Comparison of ENCODE assay signal across 8 mouse cellular contexts in genomic region chr9:114727315-114727714, GRCm38 (mm10). TPM values are rescaled to one million over a fixed set of nuclear protein-coding genes. Genes with fewer than 3 reads are reported as not detected.
DNase-seq lines count a peak whose midpoint lies in the region; ATAC-seq and TF ChIP-seq lines count a peak whose summit lies in the region.
"Had no signal": no experiment of that assay in that cellular context is flagged by ENCODE, and none has a peak within 500 bp of the region (broad histone marks: within the 10 kb centered on the region; RNA-seq: fewer than 3 reads in every experiment).

No protein-coding gene starts in this region.

- TF ChIP-seq CTCF in bone marrow, adult 2 months (IDR thresholded peaks at IDR 0.05; ENCODE audit: control insufficient read depth, insufficient read depth, low read length) = peak; percentile 37

- ATAC-seq in monocyte, adult 5-6 weeks (replicated peaks; ENCODE audit: insufficient number of reproducible peaks, low FRiP score, low TSS enrichment, poor library complexity, severe bottlenecking) = peak; percentile 36; the same call in 1 of the 2 replicates

- 4% methylated on average over 3 of the region's 3 CpGs for WGBS in bone marrow, adult 2 months

- H3K4me1 ChIP-seq in bone marrow, adult 2 months (ENCODE audit: control insufficient read depth, insufficient read depth, low read length) = peaks cover under 1% of the 10 kb centered on the region; the same call in 1 of the 2 replicates

- intact Hi-C loops in heart, postnatal 14 days (cut with DNase I) = loop anchor here (1.0 kb wide), 1 partner anchor 77 kb away; no protein-coding TSS in a partner anchor

- no peak for TF ChIP-seq POLR2A in bone marrow, adult 2 months (IDR thresholded peaks at IDR 0.05; ENCODE audit: borderline replicate concordance, control insufficient read depth, low read depth, low read length)

- no peak overlapping the region for H3K4me3 ChIP-seq in bone marrow, adult 2 months (replicated peaks; ENCODE audit: control insufficient read depth, low read depth, low read length)

- H3K27ac ChIP-seq in bone marrow, adult 2 months (ENCODE audit: control insufficient read depth, insufficient read depth, low read depth, low read length, poor library complexity) = no peak overlapping the region
- H3K27ac ChIP-seq: macrophage had no signal

- peak; percentile 71 for DNase-seq in kidney, adult 9 months
- no peak for DNase-seq in kidney, adult 11 months
- DNase-seq in ES-CJ7 (ENCODE audit: low read depth, low spot score) = peak; percentile 58
- peak; percentile 43 to 72 for DNase-seq in heart, postnatal 14 days
- no peak for DNase-seq in frontal cortex, postnatal 36 days (ENCODE audit: low spot score in 2 of 2)

RNA-seq across cellular contexts. Expression of gene Cmtm6, which starts 3.6 kb away (rescaled TPM):
- 12.4 and 21.3 TPM in 2 replicates for polyA plus RNA-seq in bone marrow, adult 2 months (2011; ENCODE audit: insufficient read depth, insufficient read length, low replicate concordance, missing spikeins)
- total RNA-seq in heart, postnatal 14 days (2021) = 10 to 100 TPM; 28.4 to 30.4 TPM
- 131 to 163 TPM (median 138 TPM) in 3 replicates for total RNA-seq in monocyte, adult 5-6 weeks (2017)

RNA-seq across cellular contexts. Expression of gene Dync1li1, which starts 38.7 kb away (rescaled TPM):
- polyA plus RNA-seq in bone marrow, adult 2 months (2011; ENCODE audit: insufficient read depth, insufficient read length, low replicate concordance, missing spikeins) = 17.9 and 25.0 TPM in 2 replicates
- 10 to 100 TPM; 76.2 to 78.2 TPM for total RNA-seq in heart, postnatal 14 days (2021)
- 66.7 to 93.5 TPM (median 91.6 TPM) in 3 replicates for total RNA-seq in monocyte, adult 5-6 weeks (2017)

RNA-seq across cellular contexts. Expression of gene Cmtm7, which starts 54.3 kb away (rescaled TPM):
- 106 and 300 TPM in 2 replicates for polyA plus RNA-seq in bone marrow, adult 2 months (2011; ENCODE audit: insufficient read depth, insufficient read length, low replicate concordance, missing spikeins)
- 10 to 100 TPM; 14.9 to 21.4 TPM for total RNA-seq in heart, postnatal 14 days (2021)
- total RNA-seq in monocyte, adult 5-6 weeks (2017) = 95.2 to 128 TPM (median 119 TPM) in 3 replicates

Comparison
In these comparisons a context has a peak if more than half of its experiments do, and no peak if none do; other contexts are left out.
1. DNase-seq: peak in kidney, adult 9 months (single experiment), ES-CJ7 (single experiment) and heart, postnatal 14 days (2 of 2); none in kidney, adult 11 months (single experiment) and frontal cortex, postnatal 36 days (0 of 2).